Mouse (Mus musculus): Measurements from ENCODE around the gene Gsta3. TPM values are rescaled to one million over a fixed set of nuclear protein-coding genes. Genes with fewer than 3 reads are reported as not detected.

Gene Gsta3
- polyA plus RNA-seq, 1 experiment from 2014 or later, result 0.64 TPM

GRCm38 (mm10) chr1:21235359-21235758 lies 5.0 kb upstream of the Gsta3 start:
- Histone ChIP-seq H3K9ac (no peak overlapping the region), H3K36me3 (no peaks in the 10 kb centered on the region), H3K4me2 (no peak overlapping the region), H3K4me3 (no peak overlapping the region), H3K4me1 (replicated peaks) (no peaks in the 10 kb centered on the region), H3K27ac (ENCODE audit: poor library complexity, severe bottlenecking) (no peak overlapping the region), H3K27me3 (replicated peaks) (no peaks in the 10 kb centered on the region), H3K9me3 (replicated peaks) (no peaks in the 10 kb centered on the region)
- 81% methylated on average over 6 of the region's 6 CpGs for WGBS
- no peak for ATAC-seq (ENCODE audit: insufficient number of reproducible peaks, low FRiP score)

DNA sequence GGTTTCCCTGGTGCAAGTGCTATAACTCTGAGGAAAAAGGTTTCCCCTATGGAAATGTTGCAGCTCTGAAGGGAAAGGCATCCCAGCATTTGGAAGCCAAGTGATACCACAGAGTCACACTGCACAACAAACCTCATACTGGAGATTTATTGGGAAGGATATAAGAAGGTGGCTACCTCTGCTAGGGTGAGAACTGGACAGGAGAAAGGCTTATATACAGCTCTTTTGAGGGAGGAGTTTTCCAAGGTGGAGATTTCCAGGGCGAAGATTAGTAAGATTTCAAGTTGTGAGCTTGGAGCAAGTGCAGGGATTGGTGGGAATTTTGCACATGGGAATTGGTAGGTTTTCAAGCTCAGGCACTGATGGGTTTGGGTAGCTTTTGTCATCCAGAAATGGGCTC lies 707 bp downstream of the Gsta3 start:
- Histone ChIP-seq H3K4me1 (replicated peaks) (no peaks in the 10 kb centered on the region), H3K27ac (ENCODE audit: poor library complexity, severe bottlenecking) (no peak overlapping the region), H3K27me3 (replicated peaks) (no peaks in the 10 kb centered on the region; the same call in 1 of the 2 replicates), H3K4me2 (no peak overlapping the region), H3K36me3 (no peaks in the 10 kb centered on the region), H3K4me3 (no peak overlapping the region), H3K9ac (no peak overlapping the region), H3K9me3 (replicated peaks) (no peaks in the 10 kb centered on the region)
- WGBS, result 71% methylated on average over 1 of the region's 1 CpGs
- no peak for ATAC-seq (ENCODE audit: insufficient number of reproducible peaks, low FRiP score)

- no peaks in the 10 kb centered on the region for H3K4me1 ChIP-seq (replicated peaks)
- 62% methylated on average over 4 of the region's 4 CpGs for WGBS
- H3K4me3 ChIP-seq, result no peak overlapping the region
- H3K9me3 ChIP-seq (replicated peaks), result no peaks in the 10 kb centered on the region
- no peaks in the 10 kb centered on the region for H3K36me3 ChIP-seq
- no peak overlapping the region for H3K4me2 ChIP-seq
- no peak overlapping the region for H3K9ac ChIP-seq
- no peaks in the 10 kb centered on the region; the same call in 1 of the 2 replicates for H3K27me3 ChIP-seq (replicated peaks)
- H3K27ac ChIP-seq (ENCODE audit: poor library complexity, severe bottlenecking), result no peak overlapping the region
- ATAC-seq (ENCODE audit: insufficient number of reproducible peaks, low FRiP score), result no peak
Observed at GRCm38 (mm10) chr1:21244290-21244960, 4.0 kb downstream of the Gsta3 start.

- Histone ChIP-seq H3K4me3 (no peak overlapping the region), H3K9me3 (replicated peaks) (no peaks in the 10 kb centered on the region), H3K27me3 (replicated peaks) (no peaks in the 10 kb centered on the region; the same call in 1 of the 2 replicates), H3K27ac (ENCODE audit: poor library complexity, severe bottlenecking) (no peak overlapping the region), H3K36me3 (no peaks in the 10 kb centered on the region), H3K4me2 (no peak overlapping the region), H3K4me1 (replicated peaks) (no peaks in the 10 kb centered on the region), H3K9ac (no peak overlapping the region)
- WGBS, result 75% methylated on average over 3 of the region's 3 CpGs
- ATAC-seq (ENCODE audit: insufficient number of reproducible peaks, low FRiP score), result no peak
Observed at GRCm38 (mm10) chr1:21246136-21246535, 5.7 kb downstream of the Gsta3 start.

DNA sequence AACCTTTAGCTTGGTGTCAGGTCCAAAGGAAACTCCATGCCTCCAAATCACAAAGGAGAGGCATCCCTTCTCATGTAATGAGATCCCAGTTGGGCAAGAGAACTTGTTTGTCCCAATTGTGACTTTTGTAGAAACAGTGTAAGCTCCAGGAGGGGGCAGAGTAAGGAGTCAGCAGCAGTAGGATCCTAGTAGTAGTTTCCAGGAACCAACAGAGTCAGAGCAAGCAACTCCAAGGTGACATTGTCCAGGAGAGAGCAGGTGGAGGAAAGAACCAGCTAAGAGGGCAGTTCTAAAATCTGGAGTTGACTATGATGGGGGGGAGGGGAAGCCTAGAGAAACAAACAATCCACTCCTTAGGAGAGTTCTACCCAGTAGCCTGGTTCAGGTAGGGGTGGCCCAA lies 7.5 kb downstream of the Gsta3 start:
- no peak overlapping the region for H3K27ac ChIP-seq (ENCODE audit: poor library complexity, severe bottlenecking)
- no peaks in the 10 kb centered on the region for H3K9me3 ChIP-seq (replicated peaks)
- no peak for ATAC-seq (ENCODE audit: insufficient number of reproducible peaks, low FRiP score)
- no peak overlapping the region for H3K4me3 ChIP-seq
- H3K36me3 ChIP-seq, result no peaks in the 10 kb centered on the region
- H3K4me2 ChIP-seq, result no peak overlapping the region
- H3K27me3 ChIP-seq (replicated peaks), result no peaks in the 10 kb centered on the region
- H3K4me1 ChIP-seq (replicated peaks), result no peaks in the 10 kb centered on the region
- no peak overlapping the region for H3K9ac ChIP-seq

- Histone ChIP-seq H3K27me3 (replicated peaks) (no peaks in the 10 kb centered on the region), H3K4me1 (replicated peaks) (no peaks in the 10 kb centered on the region), H3K9me3 (replicated peaks) (no peaks in the 10 kb centered on the region), H3K9ac (no peak overlapping the region), H3K36me3 (no peaks in the 10 kb centered on the region), H3K27ac (ENCODE audit: poor library complexity, severe bottlenecking) (no peak overlapping the region), H3K4me3 (no peak overlapping the region), H3K4me2 (no peak overlapping the region)
- WGBS, result 67% methylated on average over 9 of the region's 9 CpGs
- ATAC-seq (ENCODE audit: insufficient number of reproducible peaks, low FRiP score), result no peak
Observed at GRCm38 (mm10) chr1:21248560-21249390, 8.4 kb downstream of the Gsta3 start.

DNA sequence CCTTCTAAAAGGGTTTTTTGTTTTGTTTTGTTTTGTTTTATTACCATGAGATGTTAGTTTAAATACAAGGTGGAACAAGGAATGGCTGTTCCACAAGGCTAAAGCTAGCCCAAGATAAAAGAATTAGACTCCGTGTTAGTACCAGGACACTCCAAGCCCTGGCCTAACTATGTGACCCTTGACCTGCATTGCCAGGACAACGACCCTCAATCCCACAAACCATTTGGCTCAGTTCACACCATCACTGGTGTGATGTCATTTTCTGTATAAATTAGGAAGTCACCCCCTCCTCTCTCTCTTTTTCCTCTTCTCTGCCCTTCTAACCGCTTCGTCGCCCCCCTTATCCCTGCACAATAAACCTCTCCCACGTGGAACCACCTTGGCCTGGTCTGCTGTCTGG lies 11.3 kb downstream of the Gsta3 start:
- ATAC-seq (ENCODE audit: insufficient number of reproducible peaks, low FRiP score), result no peak
- 70% methylated on average over 6 of the region's 6 CpGs for WGBS
- Histone ChIP-seq H3K4me1 (replicated peaks) (no peaks in the 10 kb centered on the region), H3K36me3 (no peaks in the 10 kb centered on the region), H3K27me3 (replicated peaks) (no peaks in the 10 kb centered on the region), H3K4me3 (no peak overlapping the region), H3K4me2 (no peak overlapping the region), H3K9ac (no peak overlapping the region), H3K27ac (ENCODE audit: poor library complexity, severe bottlenecking) (no peak overlapping the region), H3K9me3 (replicated peaks) (no peaks in the 10 kb centered on the region)

DNA sequence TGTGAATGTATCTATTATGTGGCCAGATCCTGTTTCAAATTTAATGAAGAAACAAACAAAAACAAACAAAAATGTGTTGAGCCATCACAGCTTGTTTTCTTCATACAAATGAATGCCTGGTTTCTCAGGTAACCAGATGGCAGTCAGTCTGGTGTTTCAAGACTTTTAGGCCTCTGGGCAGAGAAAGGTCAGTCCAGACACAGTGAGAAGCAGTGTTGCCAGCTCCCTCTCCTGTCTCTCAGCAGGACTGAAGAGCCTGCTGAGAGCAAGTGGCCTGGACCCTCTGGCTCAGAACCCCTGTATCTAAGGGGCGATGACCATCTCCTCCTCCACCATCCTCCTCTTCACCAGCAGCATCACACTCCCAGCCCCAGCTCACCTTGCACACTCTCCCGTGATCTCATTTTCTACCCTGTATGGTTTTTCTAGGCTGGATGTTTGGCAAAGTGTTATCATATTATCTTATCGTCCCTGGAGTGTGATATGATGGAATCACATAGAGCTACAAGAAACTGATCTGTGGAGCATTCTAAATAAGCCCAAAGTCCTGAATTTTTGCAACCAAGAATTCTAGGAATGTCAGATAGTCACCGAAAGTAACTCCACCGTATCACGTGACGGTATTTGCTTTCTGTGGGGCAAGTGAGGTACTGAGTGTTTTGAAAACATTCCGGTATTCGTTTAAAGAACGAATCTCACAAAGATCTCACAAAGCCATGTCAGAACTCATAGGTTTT lies 12.3 kb downstream of the Gsta3 start:
- ATAC-seq (ENCODE audit: insufficient number of reproducible peaks, low FRiP score), result no peak
- 68% methylated on average over 10 of the region's 10 CpGs for WGBS
- Histone ChIP-seq H3K4me1 (replicated peaks) (no peaks in the 10 kb centered on the region), H3K36me3 (no peaks in the 10 kb centered on the region), H3K27me3 (replicated peaks) (no peaks in the 10 kb centered on the region), H3K9ac (no peak overlapping the region), H3K4me2 (no peak overlapping the region), H3K9me3 (replicated peaks) (no peaks in the 10 kb centered on the region), H3K27ac (ENCODE audit: poor library complexity, severe bottlenecking) (no peak overlapping the region), H3K4me3 (no peak overlapping the region)

GRCm38 (mm10) chr1:21253303-21253650 lies 12.9 kb downstream of the Gsta3 start:
- Histone ChIP-seq H3K9me3 (replicated peaks) (no peaks in the 10 kb centered on the region), H3K4me1 (replicated peaks) (no peaks in the 10 kb centered on the region), H3K36me3 (no peaks in the 10 kb centered on the region), H3K4me2 (no peak overlapping the region), H3K9ac (no peak overlapping the region), H3K4me3 (no peak overlapping the region), H3K27ac (ENCODE audit: poor library complexity, severe bottlenecking) (no peak overlapping the region), H3K27me3 (replicated peaks) (no peaks in the 10 kb centered on the region)
- ATAC-seq (ENCODE audit: insufficient number of reproducible peaks, low FRiP score), result no peak
- WGBS, result 66% methylated on average over 1 of the region's 1 CpGs

DNA sequence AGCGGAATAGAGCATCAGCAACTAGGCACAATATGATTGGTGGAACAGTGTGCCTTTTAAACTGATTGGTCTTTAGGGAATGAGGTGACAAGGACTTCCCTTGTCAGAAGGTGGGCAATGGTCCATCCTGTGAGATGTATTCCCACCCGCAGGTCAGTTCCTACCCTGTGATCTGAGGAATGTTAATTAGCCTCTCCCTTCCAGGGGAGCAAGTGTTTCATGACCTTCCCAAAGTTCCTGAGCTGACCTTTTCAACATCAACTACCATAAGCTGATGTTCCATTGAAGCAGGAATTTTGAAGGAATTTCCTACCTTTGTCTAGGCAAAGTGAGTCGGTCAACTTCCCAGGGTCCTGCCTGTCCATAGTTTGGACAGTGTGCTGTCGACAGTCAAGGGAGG lies 13.5 kb downstream of the Gsta3 start:
- H3K9me3 ChIP-seq (replicated peaks), result no peaks in the 10 kb centered on the region
- no peaks in the 10 kb centered on the region for H3K36me3 ChIP-seq
- H3K27ac ChIP-seq (ENCODE audit: poor library complexity, severe bottlenecking), result no peak overlapping the region
- no peak overlapping the region for H3K4me2 ChIP-seq
- no peak overlapping the region for H3K4me3 ChIP-seq
- H3K9ac ChIP-seq, result no peak overlapping the region
- H3K27me3 ChIP-seq (replicated peaks), result no peaks in the 10 kb centered on the region
- no peaks in the 10 kb centered on the region for H3K4me1 ChIP-seq (replicated peaks)
- no peak for ATAC-seq (ENCODE audit: insufficient number of reproducible peaks, low FRiP score)
- 63% methylated on average over 4 of the region's 4 CpGs for WGBS

GRCm38 (mm10) chr1:21255625-21256345 lies 15.4 kb downstream of the Gsta3 start:
- Histone ChIP-seq H3K36me3 (no peaks in the 10 kb centered on the region), H3K4me1 (replicated peaks) (no peaks in the 10 kb centered on the region), H3K27ac (ENCODE audit: poor library complexity, severe bottlenecking) (no peak overlapping the region), H3K27me3 (replicated peaks) (no peaks in the 10 kb centered on the region), H3K9me3 (replicated peaks) (no peaks in the 10 kb centered on the region), H3K4me3 (no peak overlapping the region), H3K4me2 (no peak overlapping the region), H3K9ac (no peak overlapping the region)
- no peak for ATAC-seq (ENCODE audit: insufficient number of reproducible peaks, low FRiP score)
- WGBS, result 81% methylated on average over 7 of the region's 7 CpGs
